Mouse (Mus musculus) brown adipose tissue, adult 24 weeks (tissue): ENCODE measurements around the gene Maco1. TPM values are rescaled to one million over a fixed set of nuclear protein-coding genes. Genes with fewer than 3 reads are reported as not detected.

Experiments used
- H3K27ac ChIP-seq: fragments of 200-500 bp; replicated peaks from 2 replicates; pipeline ENCODE4 v1.5.1; 2012; ENCODE audit warnings: low read depth, mild to moderate bottlenecking, low read length
- H3K4me1 ChIP-seq: fragments of 200-500 bp; 2 replicates; pipeline ENCODE4 v1.6.1; 2012; ENCODE audit warnings: low read length, mixed read lengths; ENCODE audit not compliant: control insufficient read depth, insufficient read depth, insufficient read length
- H3K4me3 ChIP-seq: fragments of 200-500 bp; 2 replicates; pipeline ENCODE4 v1.5.1; 2012; ENCODE audit warnings: low read depth, mild to moderate bottlenecking, low read length, moderate library complexity; ENCODE audit not compliant: insufficient read depth
- polyA plus RNA-seq: library from polyadenylated mRNA; stranded (reverse); fragments of >200 nt; gene quantifications from 2 replicates; pipeline ENCODE4 v1.2.4, GENCODE M21; 2012; ENCODE audit not compliant: missing spikeins, insufficient read depth, insufficient read length

Maco1 gene
- 22.4 and 26.2 TPM in 2 replicates for polyA plus RNA-seq

- Histone ChIP-seq H3K27ac (peak within 1 kb of the TSS; percentile 67), H3K4me3 (peak within 1 kb of the TSS; percentile 89), H3K4me1 (peaks cover 4% of the 10 kb centered on the region)
Observed at GRCm38 (mm10) chr4:134853259-134853636, at the start of gene Maco1. Gene Maco1, minus strand, starts transcription at chr4:134853345.

GRCm38 (mm10) chr4:134901126-134901525 is 48.0 kb upstream of the Maco1 start:
- Histone ChIP-seq H3K4me1 (no peaks in the 10 kb centered on the region), H3K27ac (no peak overlapping the region), H3K4me3 (no peak overlapping the region)

GRCm38 (mm10) chr4:134897256-134897655 is 44.1 kb upstream of the Maco1 start:
- Histone ChIP-seq H3K4me1 (no peaks in the 10 kb centered on the region), H3K4me3 (no peak overlapping the region), H3K27ac (no peak overlapping the region)

- H3K27ac ChIP-seq, result no peak overlapping the region
- H3K4me1 ChIP-seq, result no peaks in the 10 kb centered on the region
- H3K4me3 ChIP-seq, result no peak overlapping the region
Observed at GRCm38 (mm10) chr4:134892096-134892495, 39.0 kb upstream of the Maco1 start.

- H3K27ac ChIP-seq, result no peak overlapping the region
- no peak overlapping the region for H3K4me3 ChIP-seq
- no peaks in the 10 kb centered on the region; the same call in 1 of the 2 replicates for H3K4me1 ChIP-seq
Observed at GRCm38 (mm10) chr4:134884364-134884763, 31.2 kb upstream of the Maco1 start.

- Histone ChIP-seq H3K27ac (no peak overlapping the region), H3K4me1 (no peaks in the 10 kb centered on the region; the same call in 1 of the 2 replicates)
Observed at GRCm38 (mm10) chr4:134883808-134884207, 30.7 kb upstream of the Maco1 start.

GRCm38 (mm10) chr4:134883266-134883665 is 30.1 kb upstream of the Maco1 start:
- H3K4me3 ChIP-seq, result no peak overlapping the region
- no peak overlapping the region for H3K27ac ChIP-seq
- no peaks in the 10 kb centered on the region; the same call in 1 of the 2 replicates for H3K4me1 ChIP-seq

More at GRCm38 (mm10) chr4:134883808-134884207, 30.7 kb upstream of the Maco1 start:
- no peak overlapping the region for H3K4me3 ChIP-seq

- Histone ChIP-seq H3K4me3 (no peak overlapping the region), H3K27ac (no peak overlapping the region), H3K4me1 (no peaks in the 10 kb centered on the region; the same call in 1 of the 2 replicates)
Observed at GRCm38 (mm10) chr4:134880041-134880440, 26.9 kb upstream of the Maco1 start.

- no peak overlapping the region for H3K27ac ChIP-seq
- H3K4me3 ChIP-seq, result peak overlapping the region; percentile 35
- no peaks in the 10 kb centered on the region; the same call in 1 of the 2 replicates for H3K4me1 ChIP-seq
Observed at GRCm38 (mm10) chr4:134879410-134879981, 26.4 kb upstream of the Maco1 start.

- Histone ChIP-seq H3K4me3 (no peak overlapping the region), H3K4me1 (no peaks in the 10 kb centered on the region; the same call in 1 of the 2 replicates), H3K27ac (no peak overlapping the region)
Observed at GRCm38 (mm10) chr4:134876171-134876570, 23.0 kb upstream of the Maco1 start.

GRCm38 (mm10) chr4:134871950-134872349 is 18.8 kb upstream of the Maco1 start:
- Histone ChIP-seq H3K4me1 (no peaks in the 10 kb centered on the region), H3K27ac (no peak overlapping the region), H3K4me3 (no peak overlapping the region)

- H3K4me1 ChIP-seq, result no peaks in the 10 kb centered on the region
- H3K4me3 ChIP-seq, result no peak overlapping the region
- no peak overlapping the region for H3K27ac ChIP-seq
Observed at GRCm38 (mm10) chr4:134871477-134871876, 18.3 kb upstream of the Maco1 start.

GRCm38 (mm10) chr4:134869815-134870375 is 16.8 kb upstream of the Maco1 start:
- H3K4me3 ChIP-seq, result no peak overlapping the region

GRCm38 (mm10) chr4:134869068-134869730 is 16.1 kb upstream of the Maco1 start:
- Histone ChIP-seq H3K4me3 (no peak overlapping the region), H3K4me1 (no peaks in the 10 kb centered on the region), H3K27ac (no peak overlapping the region)

More at GRCm38 (mm10) chr4:134869815-134870375, 16.8 kb upstream of the Maco1 start:
- Histone ChIP-seq H3K4me1 (no peaks in the 10 kb centered on the region), H3K27ac (no peak overlapping the region)

- Histone ChIP-seq H3K4me1 (no peaks in the 10 kb centered on the region), H3K4me3 (no peak overlapping the region), H3K27ac (no peak overlapping the region)
Observed at GRCm38 (mm10) chr4:134868490-134868889, 15.3 kb upstream of the Maco1 start.
